Mouse (Mus musculus) urinary bladder, postnatal 36 days (tissue): ENCODE measurements around the gene Tubb5.
"Not testable (repeated sequence)": the region's sequence is repeated elsewhere in the genome, so short reads cannot be mapped to it uniquely, and the experiment has no call there.

ENCODE experiments used
- DNase-seq, 2 experiments: peaks; one replicate each; pipeline ENCODE4 v3.0.0; 2022; ENCODE audit warnings: low spot score in 2 of 2, mixed read lengths in 1 of 2

The Tubb5 gene

GRCm38 (mm10) chr17:35860831-35861197, 22.7 kb upstream of the Tubb5 start:
- no peak for DNase-seq

GRCm38 (mm10) chr17:35859835-35860234, 21.7 kb upstream of the Tubb5 start:
- no peak for DNase-seq

GRCm38 (mm10) chr17:35859371-35859770, 21.3 kb upstream of the Tubb5 start:
- no peak for DNase-seq

- DNase-seq: no peak
Observed at GRCm38 (mm10) chr17:35850974-35851373, 12.9 kb upstream of the Tubb5 start.

GRCm38 (mm10) chr17:35848112-35848511, 10.0 kb upstream of the Tubb5 start:
- DNase-seq: no peak

GRCm38 (mm10) chr17:35843514-35843913, 5.4 kb upstream of the Tubb5 start:
- no peak for DNase-seq

- DNase-seq: no peak
Observed at GRCm38 (mm10) chr17:35842006-35842405, 3.9 kb upstream of the Tubb5 start.

- peak; percentile 98 to 99 for DNase-seq
Observed at GRCm38 (mm10) chr17:35841076-35841950, 3.2 kb upstream of the Tubb5 start, which contains the start of gene Mdc1. Mdc1 (plus strand) TSS chr17:35841515.

- no peak for DNase-seq
Observed at GRCm38 (mm10) chr17:35840561-35840960, 2.5 kb upstream of the Tubb5 start.

GRCm38 (mm10) chr17:35839002-35839401, 896 bp upstream of the Tubb5 start:
- DNase-seq: not testable (repeated sequence)

- no peak for DNase-seq
Observed at GRCm38 (mm10) chr17:35838570-35838969, 464 bp upstream of the Tubb5 start.

GRCm38 (mm10) chr17:35837487-35837886, 619 bp downstream of the Tubb5 start:
- peak in 1 of 2 experiments; percentile 47 for DNase-seq

GRCm38 (mm10) chr17:35836991-35837422, 1.1 kb downstream of the Tubb5 start:
- DNase-seq: peak; percentile 72 to 83

GRCm38 (mm10) chr17:35836178-35836965, 1.7 kb downstream of the Tubb5 start:
- DNase-seq: peak; percentile 77 to 79

- DNase-seq: no peak
Observed at GRCm38 (mm10) chr17:35835424-35836140, 2.5 kb downstream of the Tubb5 start.

GRCm38 (mm10) chr17:35834696-35835422, 3.2 kb downstream of the Tubb5 start:
- DNase-seq: no peak

- no peak for DNase-seq
Observed at GRCm38 (mm10) chr17:35833894-35834293, 4.2 kb downstream of the Tubb5 start.

- DNase-seq: no peak
Observed at GRCm38 (mm10) chr17:35833239-35833751, 4.8 kb downstream of the Tubb5 start.

- DNase-seq: no peak
Observed at GRCm38 (mm10) chr17:35832400-35833238, 5.5 kb downstream of the Tubb5 start.

- DNase-seq: peak; percentile 76 to 85
Observed at GRCm38 (mm10) chr17:35829737-35830136, 8.4 kb downstream of the Tubb5 start.
